Mouse (Mus musculus): Measurements from ENCODE around the gene Lonp2.

The Lonp2 gene

DNA sequence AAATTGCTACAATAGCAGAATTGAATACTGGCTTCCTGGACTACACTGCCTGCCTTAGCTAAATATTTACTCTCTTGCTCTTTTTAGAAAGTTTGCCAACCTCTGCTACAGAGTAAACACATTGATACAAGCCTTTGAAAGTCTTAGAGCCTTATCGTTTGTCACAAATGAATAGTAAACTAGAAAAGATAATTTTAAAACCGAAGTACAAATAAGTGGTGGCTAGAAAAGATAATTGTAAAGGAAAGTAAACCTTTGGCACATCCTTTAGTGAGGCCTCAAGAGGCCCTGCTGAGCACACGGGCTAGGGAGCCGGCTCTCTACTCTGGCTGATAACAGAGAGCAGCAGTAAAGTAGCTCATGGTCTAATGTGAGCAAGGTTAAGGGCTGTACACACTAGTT is 135.2 kb downstream of the Lonp2 start:
- DNase-seq = no peak

DNA sequence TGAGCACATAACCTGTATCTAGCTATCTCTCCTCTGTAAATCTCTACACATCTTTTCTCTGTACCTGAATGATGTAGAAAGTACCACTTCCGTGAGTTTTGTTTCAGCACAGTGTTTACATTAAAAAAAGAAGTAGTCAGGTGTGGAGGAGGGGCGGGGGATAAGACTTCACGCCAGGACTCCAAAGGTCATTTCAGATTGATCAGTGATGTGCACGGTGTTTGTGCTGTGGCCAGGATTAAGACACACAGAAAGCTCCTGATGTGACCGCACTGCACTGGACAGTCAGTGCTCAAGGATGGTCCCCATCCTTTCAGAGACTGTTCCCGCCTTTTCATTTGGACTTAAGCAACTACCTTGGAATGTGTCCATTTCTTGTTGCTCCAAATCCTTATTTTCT is 136.9 kb downstream of the Lonp2 start:
- DNase-seq = no peak

DNA sequence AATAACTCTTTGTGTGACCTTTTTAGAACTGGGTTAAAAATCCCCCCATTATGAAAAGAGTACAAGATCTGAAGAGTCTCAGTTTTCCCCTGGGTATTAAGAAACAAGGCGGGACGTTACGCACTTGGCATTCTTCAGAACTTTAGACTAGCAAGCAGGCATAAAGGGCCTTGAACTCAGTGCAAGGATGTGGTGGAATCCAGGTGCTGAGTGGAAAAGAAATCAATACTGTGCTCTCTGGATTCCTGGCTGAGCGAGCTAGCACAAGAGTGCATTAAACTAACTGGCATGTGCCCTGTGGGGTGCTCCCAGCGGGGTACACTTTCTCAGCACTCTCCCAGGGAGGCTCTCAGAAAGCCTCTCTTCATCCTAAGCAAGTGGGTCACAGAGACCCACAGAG is 139.0 kb downstream of the Lonp2 start:
- DNase-seq = no peak

DNA sequence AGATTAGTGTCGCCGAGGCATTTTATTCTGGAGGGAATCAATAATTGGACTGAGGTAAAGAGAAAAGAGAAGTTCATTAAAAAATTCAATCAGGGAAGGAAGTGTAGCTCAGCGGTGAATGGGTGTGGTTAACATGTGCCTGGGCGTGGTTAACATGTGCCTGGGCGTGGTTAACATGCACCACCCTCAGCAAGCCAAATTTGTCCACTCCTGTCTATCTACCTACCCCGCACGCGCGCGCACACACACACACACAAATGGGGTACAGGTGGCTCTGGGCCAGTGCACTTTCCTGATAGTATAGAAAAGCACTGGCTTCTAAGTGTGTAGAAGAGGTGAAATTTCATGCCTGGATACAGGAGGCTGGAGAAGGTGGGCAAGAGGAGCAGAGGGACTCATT is 141.3 kb downstream of the Lonp2 start:
- no peak for DNase-seq

DNA sequence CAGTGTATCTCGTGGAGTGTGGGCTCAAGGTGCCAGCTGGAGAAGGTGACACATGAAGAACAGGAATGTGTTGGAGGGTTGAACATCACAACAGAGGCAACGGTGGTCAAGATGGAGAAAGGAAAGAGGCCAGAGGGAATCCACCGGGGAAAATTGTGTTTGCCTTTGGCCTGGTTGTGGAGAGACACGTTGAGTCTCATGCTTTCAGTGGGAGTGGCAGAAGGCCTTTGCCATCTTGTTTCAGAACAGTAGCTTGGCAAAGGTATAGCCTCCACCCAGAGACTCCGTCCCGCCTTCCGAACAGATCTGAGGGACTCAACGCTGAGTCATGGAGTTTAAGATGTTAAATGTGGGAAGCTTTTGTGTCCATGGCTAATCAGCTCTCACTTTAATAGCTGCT is 141.8 kb downstream of the Lonp2 start:
- DNase-seq = no peak

DNA sequence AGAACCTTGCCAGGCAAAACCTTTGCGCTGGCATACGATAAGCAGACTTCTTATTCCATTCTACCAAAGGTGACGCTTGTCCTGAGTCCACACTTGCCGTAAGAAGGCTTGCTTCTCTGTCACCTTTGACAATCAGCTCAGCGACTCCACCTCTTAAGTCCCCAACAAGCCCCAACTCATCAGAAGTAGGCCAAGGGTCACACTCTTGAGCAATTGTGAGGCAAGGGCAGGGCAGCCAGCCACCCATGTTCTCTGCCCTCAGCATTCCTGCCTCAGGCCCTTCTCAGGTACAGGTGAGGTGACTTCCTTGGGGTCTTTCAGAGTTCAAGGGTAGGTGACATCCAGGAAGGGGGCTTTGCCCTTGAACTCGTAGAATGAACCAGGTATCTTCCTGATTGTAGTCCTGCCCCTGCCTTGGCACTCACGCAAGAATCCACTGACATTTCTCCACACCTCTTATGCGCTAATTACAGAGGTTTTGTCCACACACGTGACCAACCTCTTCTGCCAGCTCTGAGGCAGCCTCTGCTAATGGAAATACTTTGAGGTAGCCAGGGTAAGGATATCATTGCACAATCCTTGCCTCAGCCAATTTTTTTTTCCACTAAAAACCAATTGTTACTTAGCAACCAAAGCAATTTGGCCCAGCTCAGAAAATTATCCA is 142.8 kb downstream of the Lonp2 start:
- peak; percentile 13 to 68 for DNase-seq

DNA sequence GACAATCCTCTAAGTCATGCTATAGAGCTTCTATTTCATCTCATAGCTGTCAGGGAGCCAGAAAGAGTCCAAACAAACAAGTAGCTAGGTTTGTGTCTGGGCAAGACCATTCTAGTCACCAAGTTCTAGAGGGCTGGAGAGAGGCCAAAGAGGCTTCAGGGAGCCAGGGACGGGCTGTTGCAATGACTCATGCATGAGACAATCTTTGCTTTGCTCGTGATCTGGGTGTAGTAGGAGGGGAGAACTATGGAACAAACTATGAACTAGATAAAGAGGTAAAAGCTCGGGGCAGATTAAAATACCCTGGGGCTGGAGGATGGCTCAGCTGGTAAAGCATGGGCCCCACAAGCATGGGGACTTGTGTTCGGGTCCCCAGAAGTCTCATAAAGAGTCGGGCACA is 144.7 kb downstream of the Lonp2 start:
- no peak for DNase-seq

DNA sequence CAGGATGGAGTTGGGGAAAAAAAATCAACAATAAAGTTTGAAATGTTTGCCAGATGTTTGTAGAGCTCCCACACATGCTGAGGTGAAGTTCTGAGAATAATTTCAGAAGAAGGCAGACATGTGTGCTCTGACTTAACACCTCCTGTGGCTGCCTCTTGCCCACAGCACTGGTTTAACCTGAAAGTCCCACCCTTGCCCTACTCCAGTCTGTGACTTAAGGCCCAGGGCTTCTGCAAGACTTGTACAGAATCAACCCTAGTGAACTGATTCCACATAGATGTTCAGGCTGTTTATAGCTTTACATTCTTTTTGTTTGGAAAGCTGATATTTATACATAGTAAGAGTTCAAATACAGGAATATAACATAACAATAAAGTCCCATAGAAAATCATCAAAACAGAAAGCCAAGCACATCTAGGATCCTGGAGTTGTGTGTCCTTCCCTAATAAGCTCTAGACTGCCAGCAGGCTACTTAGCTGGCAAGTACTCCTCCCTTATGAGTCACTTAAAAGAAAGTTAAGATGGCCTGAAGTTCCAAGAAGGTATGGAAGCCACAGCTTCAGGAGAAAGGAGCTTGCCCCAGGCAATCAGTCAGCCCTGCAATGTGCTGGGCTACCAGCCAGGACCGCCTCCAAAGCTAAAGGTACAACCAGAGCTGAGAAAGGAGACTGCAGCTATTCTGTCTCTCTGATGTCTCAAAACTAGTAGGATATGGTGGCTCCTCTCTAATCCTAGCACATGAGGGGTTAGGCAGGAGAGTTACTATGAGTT is 146.3 kb downstream of the Lonp2 start:
- DNase-seq = peak; percentile 61 to 68

All from kidney, postnatal 25 days (tissue).